Mouse (Mus musculus) activated CD4-positive, CD25-positive, alpha-beta regulatory T cell, adult 4 months (primary cell): Measurements from ENCODE around the gene Klk4. TPM values are rescaled to one million over a fixed set of nuclear protein-coding genes. Genes with fewer than 3 reads are reported as not detected.

Experiments
- ATAC-seq: one replicate; pipeline ENCODE4 v1.8.0; 2017
- polyA plus RNA-seq, 2 experiments: library from polyadenylated mRNA; unstranded; fragments of 100-300 nt; shearing (Covaris generic); gene quantifications; one replicate each; pipeline ENCODE4 v1.2.1; 2017

The Klk4 gene
- not detected for polyA plus RNA-seq

DNA sequence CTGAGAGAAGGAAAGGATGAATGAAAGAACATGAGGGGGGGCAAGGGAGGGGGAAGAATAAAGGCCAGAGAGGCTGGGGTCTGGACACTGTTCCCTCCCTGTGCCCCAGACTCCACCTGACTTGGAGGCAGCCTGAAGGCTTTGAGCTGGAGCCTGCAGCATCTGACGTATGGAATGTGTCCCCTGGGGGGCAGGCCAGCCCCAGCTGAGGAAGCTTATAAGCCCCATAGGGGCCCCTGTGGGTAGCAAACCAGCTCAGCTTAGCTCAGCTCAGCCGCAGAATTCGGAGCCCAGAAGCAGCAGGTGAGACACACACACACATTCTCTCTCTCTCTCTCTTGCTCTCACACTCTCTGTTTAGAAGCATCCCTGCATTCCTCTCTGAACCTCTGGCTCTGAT, at the start of gene Klk4:
Gene Klk4, plus strand, starts transcription at position 249 of the 400 bp plus-strand sequence.
- no peak for ATAC-seq

- no peak for ATAC-seq
Observed at GRCm38 (mm10) chr7:43841701-43842100, 39.3 kb upstream of the Klk4 start, which contains the start of gene Klk5. Gene Klk5 (plus strand): TSS chr7:43841971.

- no peak for ATAC-seq
Observed at GRCm38 (mm10) chr7:43843801-43844200, 37.2 kb upstream of the Klk4 start.

DNA sequence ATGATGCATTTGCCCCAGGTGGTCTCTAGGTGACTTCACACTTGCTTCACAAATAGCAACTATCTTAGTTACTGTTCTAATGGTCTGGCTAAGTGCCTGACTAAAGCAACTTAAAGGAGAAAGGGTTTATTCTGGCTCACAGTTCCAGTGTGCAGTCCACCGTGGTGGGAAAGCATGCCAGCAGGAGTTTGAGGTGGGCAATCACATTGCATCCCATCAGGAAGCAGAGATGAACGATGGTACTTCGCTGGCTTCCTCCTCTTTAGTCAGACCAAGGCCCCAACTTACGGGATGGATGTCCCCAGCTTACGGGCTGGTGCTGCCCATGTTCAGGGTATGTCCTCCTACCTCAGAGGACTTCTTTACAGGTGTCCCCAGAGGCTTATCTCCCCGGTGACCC, 29.3 kb upstream of the Klk4 start:
- no peak for ATAC-seq

DNA sequence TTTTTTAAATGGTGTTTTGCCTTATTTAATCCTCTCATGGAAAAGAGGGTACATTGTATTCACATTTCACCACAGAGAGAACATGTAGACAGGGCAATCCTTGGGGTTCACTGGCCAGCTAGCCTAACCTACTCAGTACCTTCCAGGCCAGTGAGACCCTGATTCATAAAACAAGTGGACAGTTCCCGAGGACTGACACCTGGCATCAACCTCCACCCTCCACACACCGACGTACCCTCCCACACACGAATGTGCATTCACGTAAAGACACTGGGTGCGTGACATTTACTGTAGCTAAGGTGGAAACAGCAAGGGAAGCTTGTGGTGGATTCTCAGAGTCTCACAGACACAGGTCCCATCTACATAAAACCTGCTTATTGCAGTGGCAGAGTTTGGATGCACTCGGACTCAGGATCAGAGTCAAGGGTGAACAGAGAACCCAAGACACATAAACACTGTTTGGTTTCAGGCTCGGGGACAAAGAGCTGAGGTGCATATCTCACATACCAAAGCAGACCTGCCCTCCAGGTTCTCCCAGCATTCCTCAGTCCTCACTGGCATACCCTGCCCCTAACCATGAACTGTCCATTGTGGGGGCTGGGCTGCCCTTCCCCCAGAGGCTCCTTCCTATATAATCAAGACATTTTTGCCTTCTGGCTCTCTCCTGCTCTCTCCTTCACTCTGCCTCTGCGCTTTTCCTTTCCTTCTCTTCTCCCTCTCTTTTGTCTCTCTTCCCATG, 26.1 kb upstream of the Klk4 start:
- ATAC-seq = no peak

GRCm38 (mm10) chr7:43855709-43856108, 25.3 kb upstream of the Klk4 start:
- ATAC-seq = no peak

GRCm38 (mm10) chr7:43856307-43856706, 24.7 kb upstream of the Klk4 start:
- no peak for ATAC-seq

GRCm38 (mm10) chr7:43857501-43857900, 23.5 kb upstream of the Klk4 start:
- no peak for ATAC-seq

GRCm38 (mm10) chr7:43860411-43860810, 20.5 kb upstream of the Klk4 start:
- no peak for ATAC-seq

DNA sequence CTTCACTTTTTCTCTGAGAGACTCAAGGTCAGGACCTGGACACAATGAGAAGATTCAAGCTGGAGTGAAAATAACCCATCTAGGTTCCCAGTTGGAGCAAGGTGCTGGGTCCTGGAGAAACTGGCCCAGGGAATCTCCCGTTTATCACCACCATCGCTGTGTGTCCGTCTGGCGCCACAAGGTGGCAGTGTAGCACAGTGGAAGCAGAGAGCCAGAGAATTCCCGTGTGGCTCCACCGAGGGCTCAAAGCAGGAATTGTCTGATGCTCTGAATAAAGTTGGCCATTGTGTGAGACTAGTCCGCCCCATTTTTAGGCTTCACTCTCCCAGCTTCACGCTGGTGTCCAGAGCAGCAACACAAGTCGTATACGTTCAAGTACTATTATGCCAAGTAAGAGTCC, 7.7 kb upstream of the Klk4 start:
- ATAC-seq = no peak

GRCm38 (mm10) chr7:43873674-43874073, 7.3 kb upstream of the Klk4 start:
- no peak for ATAC-seq

GRCm38 (mm10) chr7:43874868-43875375, 6.0 kb upstream of the Klk4 start:
- ATAC-seq = no peak

DNA sequence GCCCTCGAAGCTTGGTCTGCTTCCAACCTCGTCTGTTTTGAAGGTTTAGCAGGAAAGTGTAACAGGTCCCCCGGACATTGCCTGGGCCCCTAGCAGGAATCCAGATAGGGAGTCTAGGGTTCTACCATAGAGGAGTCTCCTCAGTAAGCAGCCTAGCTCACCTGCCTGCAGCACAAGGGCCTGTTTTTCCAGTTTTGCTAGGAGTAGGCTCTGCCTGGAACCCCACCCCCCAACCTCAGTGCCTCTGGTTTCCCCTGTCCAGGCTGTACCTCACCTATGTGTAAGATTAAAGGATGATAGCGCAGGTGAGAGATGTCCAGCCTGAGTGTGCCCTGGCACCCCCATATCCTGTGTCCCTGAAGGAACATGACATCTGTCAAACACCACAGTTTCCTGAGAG, 4.5 kb upstream of the Klk4 start:
- no peak for ATAC-seq

GRCm38 (mm10) chr7:43878281-43878680, 2.7 kb upstream of the Klk4 start:
- no peak for ATAC-seq

DNA sequence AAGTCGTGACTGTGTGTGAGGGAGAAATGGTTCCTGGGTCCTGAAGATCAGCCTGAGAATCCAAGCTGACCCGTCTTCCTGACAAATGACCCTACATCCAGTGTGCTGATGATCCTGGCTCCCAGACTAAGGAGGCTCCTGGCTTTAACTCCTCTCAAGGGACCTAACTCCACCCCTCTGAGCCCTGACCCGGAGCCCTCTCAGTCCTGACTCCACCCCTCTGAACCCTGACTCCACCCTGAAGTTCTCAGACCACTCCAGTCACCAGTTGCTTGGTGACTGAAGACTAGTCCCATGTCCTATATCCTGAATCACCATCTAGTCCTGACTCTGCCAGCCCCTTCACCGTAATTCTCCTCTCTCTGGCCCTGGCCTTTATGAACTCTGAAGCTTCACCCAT, 1.4 kb downstream of the Klk4 start:
- no peak for ATAC-seq

GRCm38 (mm10) chr7:43882811-43883210, 1.9 kb downstream of the Klk4 start:
- ATAC-seq = no peak

DNA sequence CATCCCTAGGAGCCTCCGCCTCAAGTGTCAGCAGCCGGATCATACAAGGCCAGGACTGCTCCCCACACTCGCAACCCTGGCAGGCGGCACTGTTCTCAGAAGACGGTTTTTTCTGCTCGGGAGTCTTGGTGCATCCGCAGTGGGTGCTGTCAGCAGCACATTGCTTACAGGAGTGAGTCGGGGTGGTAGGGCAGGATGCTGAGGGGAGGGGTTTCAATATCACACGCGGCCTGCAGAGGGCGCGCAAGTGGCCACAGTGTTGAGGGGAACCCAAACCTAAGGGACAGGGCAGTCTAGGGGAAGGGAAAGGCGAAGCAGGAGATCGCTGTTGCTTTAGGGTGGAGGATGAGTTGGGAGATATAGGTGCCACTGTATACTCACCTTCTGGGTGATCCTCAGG, 2.6 kb downstream of the Klk4 start:
- peak; percentile 69 for ATAC-seq

DNA sequence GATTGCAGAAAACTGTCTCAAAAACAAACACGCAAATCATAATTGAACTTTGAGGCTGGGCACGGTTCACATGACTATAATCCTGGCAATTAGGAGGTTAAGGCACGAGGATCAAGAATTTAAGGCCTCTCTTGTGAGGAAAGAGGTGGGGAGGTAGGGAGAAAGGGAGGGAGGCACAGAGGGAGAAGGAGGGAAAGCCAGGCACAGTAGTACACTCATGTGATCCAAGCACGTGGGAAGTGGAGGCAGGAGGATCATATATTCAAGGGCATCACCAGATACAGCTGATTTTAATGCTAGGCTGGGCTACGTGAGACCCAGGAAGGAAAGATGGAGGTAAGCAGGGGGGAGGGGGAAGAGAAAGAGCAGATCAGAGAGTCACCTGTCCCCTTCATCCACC, 10.4 kb downstream of the Klk4 start:
- no peak for ATAC-seq

GRCm38 (mm10) chr7:43891788-43892187, 10.8 kb downstream of the Klk4 start:
- no peak for ATAC-seq

- ATAC-seq = no peak
Observed at GRCm38 (mm10) chr7:43894836-43895235, 13.9 kb downstream of the Klk4 start.

GRCm38 (mm10) chr7:43914821-43915220, 33.9 kb downstream of the Klk4 start:
- ATAC-seq = no peak

GRCm38 (mm10) chr7:43918426-43918825, 37.5 kb downstream of the Klk4 start:
- no peak for ATAC-seq

GRCm38 (mm10) chr7:43918871-43919270, 37.9 kb downstream of the Klk4 start:
- no peak for ATAC-seq

DNA sequence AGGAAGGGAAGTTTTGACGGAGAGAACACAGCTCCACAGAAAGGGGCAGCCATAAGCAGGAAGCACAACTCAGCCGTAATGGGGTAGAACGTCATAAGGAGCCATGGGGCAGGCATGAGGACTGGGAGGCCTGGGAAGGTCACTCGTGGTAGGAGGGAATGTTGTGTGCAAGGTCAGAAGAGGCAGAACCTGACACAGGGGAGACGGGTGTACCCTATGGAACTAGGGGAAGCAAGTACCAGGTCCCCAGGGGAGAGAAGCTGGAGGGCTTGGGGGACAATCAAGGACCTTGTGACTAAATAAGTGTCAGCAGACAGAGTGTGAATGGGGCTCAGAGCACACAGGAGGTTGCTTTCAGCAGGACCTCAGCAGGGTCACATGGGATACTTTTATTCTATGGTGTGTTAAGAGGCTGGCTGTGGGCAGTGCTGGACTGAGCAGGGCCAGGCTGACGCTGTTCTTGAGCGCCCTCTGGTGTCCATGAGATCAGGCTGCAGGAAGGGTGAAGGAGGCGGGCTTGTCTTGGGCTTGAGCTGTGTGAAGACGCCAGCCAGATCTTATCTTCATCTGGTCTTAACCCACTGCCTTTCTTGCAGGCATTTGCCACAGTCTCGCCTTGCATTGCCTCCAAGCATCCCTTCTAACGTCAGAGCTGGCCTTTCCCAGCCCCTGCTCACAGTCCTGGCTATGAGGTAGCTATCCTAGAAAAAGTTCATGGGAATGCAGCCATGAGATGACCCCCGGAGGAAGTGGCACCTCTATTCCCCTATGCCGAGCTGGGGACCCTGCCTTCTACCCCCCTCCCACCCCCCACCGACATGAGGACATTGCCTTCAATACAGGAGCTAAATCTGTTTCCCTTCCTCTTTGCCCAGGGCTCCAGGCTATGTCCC, 38.8 kb downstream of the Klk4 start:
- peak; percentile 52 for ATAC-seq
